Mouse (Mus musculus): ENCODE measurements around the gene Pdk2. TPM values are rescaled to one million over a fixed set of nuclear protein-coding genes. Genes with fewer than 3 reads are reported as not detected.

Gene Pdk2
- polyA plus RNA-seq, 1 experiment from 2014 or later, result 29.8 TPM

GRCm38 (mm10) chr11:95038818-95039655 is 2.1 kb downstream of the Pdk2 start:
- ATAC-seq (ENCODE audit: low FRiP score, low TSS enrichment) (no peak), DNase-seq (ENCODE audit: low spot score) (no peak)
- H3K27ac ChIP-seq (replicated peaks), result peak overlapping the region; percentile 24; the same call in 1 of the 2 replicates
- H3K36me3 ChIP-seq (ENCODE audit: control insufficient read depth, insufficient read depth, low read length), result 0 out of 2 replicates have a peak, but pooled peaks cover 2% of the 10 kb centered on the region
- WGBS, result 77% methylated on average over 13 of the region's 13 CpGs
- no peak overlapping the region for H3K4me2 ChIP-seq (replicated peaks; ENCODE audit: low read depth)
- no peaks in the 10 kb centered on the region for H3K27me3 ChIP-seq (ENCODE audit: control insufficient read depth, insufficient read depth, low read length)
- no peak overlapping the region for H3K9ac ChIP-seq (ENCODE audit: low read length)
- H3K4me3 ChIP-seq (ENCODE audit: low read depth, low read length), result no peak overlapping the region
- no peaks in the 10 kb centered on the region for H3K9me3 ChIP-seq (ENCODE audit: control insufficient read depth, low read length)
- peaks cover 3% of the 10 kb centered on the region for H3K4me1 ChIP-seq (replicated peaks; ENCODE audit: control insufficient read depth, insufficient read depth)
- no peak for TF ChIP-seq CTCF (IDR thresholded peaks at IDR 0.05; ENCODE audit: low read depth)
- no peak for TF ChIP-seq EP300 (optimal IDR thresholded peaks at IDR 0.05)

- no peak overlapping the region for H3K9ac ChIP-seq (ENCODE audit: low read length)
- H3K27me3 ChIP-seq (ENCODE audit: control insufficient read depth, insufficient read depth, low read length), result no peaks in the 10 kb centered on the region
- H3K27ac ChIP-seq (replicated peaks), result no peak overlapping the region
- H3K4me1 ChIP-seq (replicated peaks; ENCODE audit: control insufficient read depth, insufficient read depth), result peaks cover 3% of the 10 kb centered on the region
- H3K9me3 ChIP-seq (ENCODE audit: control insufficient read depth, low read length), result no peaks in the 10 kb centered on the region
- ATAC-seq (ENCODE audit: low FRiP score, low TSS enrichment), result no peak
- no peak overlapping the region for H3K4me2 ChIP-seq (replicated peaks; ENCODE audit: low read depth)
- 64% methylated on average over 14 of the region's 14 CpGs for WGBS
- no peak for DNase-seq (ENCODE audit: low spot score)
- TF ChIP-seq CTCF (IDR thresholded peaks at IDR 0.05; ENCODE audit: low read depth) (no peak), EP300 (optimal IDR thresholded peaks at IDR 0.05) (no peak)
- H3K36me3 ChIP-seq (ENCODE audit: control insufficient read depth, insufficient read depth, low read length), result 0 out of 2 replicates have a peak, but pooled peaks cover 2% of the 10 kb centered on the region
- H3K4me3 ChIP-seq (ENCODE audit: low read depth, low read length), result no peak overlapping the region
Observed at GRCm38 (mm10) chr11:95038156-95038817, 2.9 kb downstream of the Pdk2 start.

- Histone ChIP-seq H3K9ac (ENCODE audit: low read length) (no peak overlapping the region; the same call in 1 of the 2 replicates), H3K4me1 (replicated peaks; ENCODE audit: control insufficient read depth, insufficient read depth) (peaks cover 3% of the 10 kb centered on the region), H3K27me3 (ENCODE audit: control insufficient read depth, insufficient read depth, low read length) (no peaks in the 10 kb centered on the region), H3K4me2 (replicated peaks; ENCODE audit: low read depth) (no peak overlapping the region), H3K27ac (replicated peaks) (no peak overlapping the region), H3K4me3 (ENCODE audit: low read depth, low read length) (no peak overlapping the region), H3K9me3 (ENCODE audit: control insufficient read depth, low read length) (no peaks in the 10 kb centered on the region), H3K36me3 (ENCODE audit: control insufficient read depth, insufficient read depth, low read length) (0 out of 2 replicates have a peak, but pooled peaks cover 2% of the 10 kb centered on the region)
- no peak for DNase-seq (ENCODE audit: low spot score)
- TF ChIP-seq CTCF (IDR thresholded peaks at IDR 0.05; ENCODE audit: low read depth) (no peak), EP300 (optimal IDR thresholded peaks at IDR 0.05) (no peak)
- whole genome bisulfite sequencing, result 53% methylated on average over 6 of the region's 6 CpGs
- no peak for ATAC-seq (ENCODE audit: low FRiP score, low TSS enrichment)
Observed at GRCm38 (mm10) chr11:95037306-95037705, 3.8 kb downstream of the Pdk2 start.

- Histone ChIP-seq H3K36me3 (ENCODE audit: control insufficient read depth, insufficient read depth, low read length) (peaks cover 2% of the 10 kb centered on the region; the same call in 1 of the 2 replicates), H3K4me2 (replicated peaks; ENCODE audit: low read depth) (no peak overlapping the region), H3K4me3 (ENCODE audit: low read depth, low read length) (no peak overlapping the region), H3K4me1 (replicated peaks; ENCODE audit: control insufficient read depth, insufficient read depth) (peaks cover 3% of the 10 kb centered on the region), H3K27ac (replicated peaks) (no peak overlapping the region), H3K27me3 (ENCODE audit: control insufficient read depth, insufficient read depth, low read length) (no peaks in the 10 kb centered on the region), H3K9ac (ENCODE audit: low read length) (no peak overlapping the region), H3K9me3 (ENCODE audit: control insufficient read depth, low read length) (no peaks in the 10 kb centered on the region)
- ATAC-seq (ENCODE audit: low FRiP score, low TSS enrichment), result no peak
- no peak for TF ChIP-seq EP300 (optimal IDR thresholded peaks at IDR 0.05)
- no peak for TF ChIP-seq CTCF (IDR thresholded peaks at IDR 0.05; ENCODE audit: low read depth)
- 89% methylated on average over 5 of the region's 5 CpGs for WGBS
- no peak for DNase-seq (ENCODE audit: low spot score)
Observed at GRCm38 (mm10) chr11:95036521-95036920, 4.6 kb downstream of the Pdk2 start.

- H3K4me1 ChIP-seq (replicated peaks; ENCODE audit: control insufficient read depth, insufficient read depth), result no peaks in the 10 kb centered on the region
- H3K27ac ChIP-seq (replicated peaks), result no peak overlapping the region
- TF ChIP-seq CTCF (IDR thresholded peaks at IDR 0.05; ENCODE audit: low read depth) (no peak), EP300 (optimal IDR thresholded peaks at IDR 0.05) (no peak)
- H3K36me3 ChIP-seq (ENCODE audit: control insufficient read depth, insufficient read depth, low read length), result peaks cover 3% of the 10 kb centered on the region
- WGBS, result 56% methylated on average over 10 of the region's 10 CpGs
- no peak overlapping the region for H3K4me3 ChIP-seq (ENCODE audit: low read depth, low read length)
- DNase-seq (ENCODE audit: low spot score), result no peak
- no peak overlapping the region for H3K9ac ChIP-seq (ENCODE audit: low read length)
- H3K27me3 ChIP-seq (ENCODE audit: control insufficient read depth, insufficient read depth, low read length), result no peaks in the 10 kb centered on the region
- no peak for ATAC-seq (ENCODE audit: low FRiP score, low TSS enrichment)
- no peak overlapping the region for H3K4me2 ChIP-seq (replicated peaks; ENCODE audit: low read depth)
- no peaks in the 10 kb centered on the region for H3K9me3 ChIP-seq (ENCODE audit: control insufficient read depth, low read length)
Observed at GRCm38 (mm10) chr11:95034902-95035301, 6.3 kb downstream of the Pdk2 start.

Data from stomach, postnatal 0 days (tissue).